Mouse (Mus musculus): Measurements from ENCODE around the gene Iqsec1.

- no peak for TF ChIP-seq CTCF (IDR thresholded peaks at IDR 0.05; ENCODE audit: low read depth, low read length)
- no peak for TF ChIP-seq GATA1 (IDR thresholded peaks at IDR 0.05; ENCODE audit: borderline replicate concordance, low read length)
- TF ChIP-seq POLR2AphosphoS5 (IDR thresholded peaks at IDR 0.05; ENCODE audit: insufficient replicate concordance, low read depth, low read length) = no peak; the same call in 1 of the 2 replicates
- no peak for TF ChIP-seq TAL1 (conservative IDR thresholded peaks at IDR 0.05; ENCODE audit: low read depth, low read length)
Measured at GRCm38 (mm10) chr6:90630427-90630826, 358.1 kb downstream of the Iqsec1 start.
